Mouse (Mus musculus): ENCODE results near the gene Limch1. TPM values are rescaled to one million over a fixed set of nuclear protein-coding genes. Genes with fewer than 3 reads are reported as not detected.

Limch1 gene
- total and polyA plus RNA-seq, 3 experiments, result 0.05 TPM; not detected in 2

DNA sequence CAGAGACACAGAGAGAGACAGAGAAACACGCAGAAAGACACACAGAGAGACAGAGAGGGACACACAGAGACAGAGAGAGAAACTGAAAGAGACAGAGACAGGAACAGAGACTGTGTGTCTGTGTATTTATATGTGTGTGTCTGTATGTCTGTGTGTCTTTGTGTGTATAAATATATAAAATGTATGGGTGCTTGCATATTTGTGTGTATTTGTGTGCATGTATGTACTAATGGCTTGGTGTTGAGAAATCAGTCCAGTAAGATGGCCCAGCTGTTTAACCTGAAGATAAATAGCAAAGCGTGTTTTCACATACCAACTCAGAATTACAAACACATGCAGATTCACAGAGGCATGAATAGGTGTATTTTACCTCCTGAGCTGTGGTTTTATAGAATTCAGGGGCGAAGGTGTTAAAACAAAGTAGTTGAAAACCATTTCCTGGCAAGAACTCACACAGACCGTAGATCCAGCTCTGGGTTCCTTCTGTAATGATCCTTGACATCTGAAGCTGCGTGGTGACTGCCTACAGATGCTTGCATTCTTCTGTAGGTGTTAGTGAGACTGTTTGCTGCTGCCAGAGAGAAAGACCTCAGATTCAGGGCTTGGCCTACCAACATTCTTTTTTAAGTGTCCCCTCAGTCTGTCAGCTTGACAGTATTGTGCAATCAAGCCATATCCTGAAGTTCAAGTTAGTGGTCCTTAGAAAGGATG, 140.9 kb downstream of the Limch1 start:
- Histone ChIP-seq H3K4me3 (replicated peaks in 1 of 3; ENCODE audit: low read depth in 2 of 3, low read length in 2 of 3, poor library complexity in 1 of 3) (no peak overlapping the region), H3K79me2 (replicated peaks; ENCODE audit: control insufficient read depth, extremely low read depth, insufficient read depth, poor library complexity, severe bottlenecking) (no peaks in the 10 kb centered on the region), H3K4me1 (ENCODE audit: control insufficient read depth in 1 of 2, insufficient read depth in 2 of 2) (no peaks in the 10 kb centered on the region), H3K27me3 (replicated peaks) (no peaks in the 10 kb centered on the region), H3K36me3 (replicated peaks in 1 of 2; ENCODE audit: control insufficient read depth in 1 of 2, insufficient read depth in 1 of 2, low read length in 1 of 2) (no peaks in the 10 kb centered on the region), H3K27ac (ENCODE audit: insufficient read depth, low read depth) (no peak overlapping the region), H3K9me3 (replicated peaks; ENCODE audit: low read length) (no peaks in the 10 kb centered on the region), H3K9ac (ENCODE audit: insufficient read depth, low read depth) (no peak overlapping the region), H3K4me2 (ENCODE audit: insufficient read depth, low read depth, poor library complexity, severe bottlenecking) (no peak overlapping the region)
- no peak for DNase-seq (ENCODE audit: extremely low read depth)
- in situ Hi-C loops (cut with MboI; ENCODE audit: low pct_ligation_motif_present, low pct_unique_long_range_greater_than_20kb, low sequenced_read_pairs) (no loop called here), dilution Hi-C loops (cut with MboI; ENCODE audit: extremely low pct_ligation_motif_present, extremely low pct_unique_long_range_greater_than_20kb, low sequenced_read_pairs) (no loop called here)
- no peak for TF ChIP-seq CHD1 (IDR thresholded peaks at IDR 0.05; ENCODE audit: low read depth, low read length)
- no peak for TF ChIP-seq KAT2A (IDR thresholded peaks at IDR 0.05; ENCODE audit: insufficient replicate concordance, low read length)
- TF ChIP-seq USF1 (IDR thresholded peaks at IDR 0.05; ENCODE audit: low read depth, low read length), result no peak
- no peak for TF ChIP-seq JUN (IDR thresholded peaks at IDR 0.05; ENCODE audit: insufficient read depth, low read depth, low read length)
- TF ChIP-seq ZKSCAN1 (IDR thresholded peaks at IDR 0.05; ENCODE audit: borderline replicate concordance, low read depth, low read length), result no peak
- TF ChIP-seq MAZ (IDR thresholded peaks at IDR 0.05; ENCODE audit: low read depth, low read length), result no peak

- H3K4me2 ChIP-seq (ENCODE audit: insufficient read depth, low read depth, poor library complexity, severe bottlenecking), result no peak overlapping the region
- no peaks in the 10 kb centered on the region for H3K27me3 ChIP-seq (replicated peaks)
- H3K9ac ChIP-seq (ENCODE audit: insufficient read depth, low read depth), result no peak overlapping the region
- in situ Hi-C loops (cut with MboI; ENCODE audit: low pct_ligation_motif_present, low pct_unique_long_range_greater_than_20kb, low sequenced_read_pairs) (no loop called here), dilution Hi-C loops (cut with MboI; ENCODE audit: extremely low pct_ligation_motif_present, extremely low pct_unique_long_range_greater_than_20kb, low sequenced_read_pairs) (no loop called here)
- no peak overlapping the region for H3K4me3 ChIP-seq (replicated peaks in 1 of 3; ENCODE audit: low read depth in 2 of 3, low read length in 2 of 3, poor library complexity in 1 of 3)
- DNase-seq (ENCODE audit: extremely low read depth), result no peak
- H3K36me3 ChIP-seq (replicated peaks in 1 of 2; ENCODE audit: control insufficient read depth in 1 of 2, insufficient read depth in 1 of 2, low read length in 1 of 2), result no peaks in the 10 kb centered on the region
- TF ChIP-seq RAD21 (IDR thresholded peaks at IDR 0.05; ENCODE audit: low read depth, low read length), result no peak
- TF ChIP-seq PAX5 (IDR thresholded peaks at IDR 0.05; ENCODE audit: low read length), result no peak
- no peak for TF ChIP-seq UBTF (IDR thresholded peaks at IDR 0.05; ENCODE audit: low read depth, low read length)
- TF ChIP-seq ZNF384 (IDR thresholded peaks at IDR 0.05; ENCODE audit: low read depth, low read length), result no peak
- no peak for TF ChIP-seq ZMIZ1 (IDR thresholded peaks at IDR 0.05; ENCODE audit: low read depth, low read length)
- no peak for TF ChIP-seq MAZ (IDR thresholded peaks at IDR 0.05; ENCODE audit: low read depth, low read length)
- TF ChIP-seq MXI1 (IDR thresholded peaks at IDR 0.05; ENCODE audit: low read depth, low read length), result no peak
- no peak overlapping the region for H3K27ac ChIP-seq (ENCODE audit: insufficient read depth, low read depth)
- H3K9me3 ChIP-seq (replicated peaks; ENCODE audit: low read length), result no peaks in the 10 kb centered on the region
- H3K4me1 ChIP-seq (ENCODE audit: control insufficient read depth in 1 of 2, insufficient read depth in 2 of 2), result no peaks in the 10 kb centered on the region
- H3K79me2 ChIP-seq (replicated peaks; ENCODE audit: control insufficient read depth, extremely low read depth, insufficient read depth, poor library complexity, severe bottlenecking), result no peaks in the 10 kb centered on the region
Measured at GRCm38 (mm10) chr5:66888061-66888460, 142.4 kb downstream of the Limch1 start.

- Histone ChIP-seq H3K9ac (ENCODE audit: insufficient read depth, low read depth) (no peak overlapping the region), H3K4me1 (ENCODE audit: control insufficient read depth in 1 of 2, insufficient read depth in 2 of 2) (no peaks in the 10 kb centered on the region), H3K27me3 (replicated peaks) (no peaks in the 10 kb centered on the region), H3K4me2 (ENCODE audit: insufficient read depth, low read depth, poor library complexity, severe bottlenecking) (no peak overlapping the region), H3K27ac (ENCODE audit: insufficient read depth, low read depth) (no peak overlapping the region), H3K9me3 (replicated peaks; ENCODE audit: low read length) (no peaks in the 10 kb centered on the region), H3K36me3 (replicated peaks in 1 of 2; ENCODE audit: control insufficient read depth in 1 of 2, insufficient read depth in 1 of 2, low read length in 1 of 2) (no peaks in the 10 kb centered on the region), H3K79me2 (replicated peaks; ENCODE audit: control insufficient read depth, extremely low read depth, insufficient read depth, poor library complexity, severe bottlenecking) (no peaks in the 10 kb centered on the region), H3K4me3 (replicated peaks in 1 of 3; ENCODE audit: low read depth in 2 of 3, low read length in 2 of 3, poor library complexity in 1 of 3) (no peak overlapping the region)
- no peak for DNase-seq (ENCODE audit: extremely low read depth)
- TF ChIP-seq PAX5 (IDR thresholded peaks at IDR 0.05; ENCODE audit: low read length), result no peak
- no peak for TF ChIP-seq POLR2AphosphoS2 (IDR thresholded peaks at IDR 0.05; ENCODE audit: low read depth, low read length)
- TF ChIP-seq USF1 (IDR thresholded peaks at IDR 0.05; ENCODE audit: low read depth, low read length), result no peak
- TF ChIP-seq USF2 (conservative IDR thresholded peaks at IDR 0.05; ENCODE audit: low read depth, low read length), result no peak
- no peak for TF ChIP-seq IRF4 (IDR thresholded peaks at IDR 0.05; ENCODE audit: low read depth, low read length)
- TF ChIP-seq MAX (IDR thresholded peaks at IDR 0.05; ENCODE audit: low read length), result no peak
- no peak for TF ChIP-seq EP300 (IDR thresholded peaks at IDR 0.05; ENCODE audit: low read length)
- TF ChIP-seq HCFC1 (IDR thresholded peaks at IDR 0.05; ENCODE audit: low read depth, low read length), result no peak
- TF ChIP-seq ZNF384 (IDR thresholded peaks at IDR 0.05; ENCODE audit: low read depth, low read length), result no peak
- no peak for TF ChIP-seq BHLHE40 (IDR thresholded peaks at IDR 0.05; ENCODE audit: low read depth, low read length)
- TF ChIP-seq ELF1 (IDR thresholded peaks at IDR 0.05; ENCODE audit: low read depth, low read length), result no peak
- no peak for TF ChIP-seq RAD21 (IDR thresholded peaks at IDR 0.05; ENCODE audit: low read depth, low read length)
- TF ChIP-seq ETS1 (conservative IDR thresholded peaks at IDR 0.05; ENCODE audit: low read depth, low read length), result no peak
- no peak for TF ChIP-seq ZKSCAN1 (IDR thresholded peaks at IDR 0.05; ENCODE audit: borderline replicate concordance, low read depth, low read length)
- in situ Hi-C loops (cut with MboI; ENCODE audit: low pct_ligation_motif_present, low pct_unique_long_range_greater_than_20kb, low sequenced_read_pairs) (no loop called here), dilution Hi-C loops (cut with MboI; ENCODE audit: extremely low pct_ligation_motif_present, extremely low pct_unique_long_range_greater_than_20kb, low sequenced_read_pairs) (no loop called here)
Measured at GRCm38 (mm10) chr5:66889337-66889736, 143.7 kb downstream of the Limch1 start.
